8 mouse cellular contexts compared by ENCODE assay signal in genomic region chr12:98733165-98733564, GRCm38 (mm10). TPM values are rescaled to one million over a fixed set of nuclear protein-coding genes. Genes with fewer than 3 reads are reported as not detected.
DNase-seq lines count a peak whose midpoint lies in the region; ATAC-seq lines count a peak whose summit lies in the region.

No protein-coding gene starts in this region.

- no peaks in the 10 kb centered on the region for H3K9me3 ChIP-seq in neural tube, embryonic 11.5 days (ENCODE audit: control insufficient read depth, low read length)
- H3K9me3 ChIP-seq in forebrain, embryonic 10.5 days = no peaks in the 10 kb centered on the region
- H3K9me3 ChIP-seq in limb, embryonic 15.5 days = no peaks in the 10 kb centered on the region
- no peaks in the 10 kb centered on the region for H3K9me3 ChIP-seq in stomach, embryonic 15.5 days

- H3K36me3 ChIP-seq in neural tube, embryonic 11.5 days (ENCODE audit: control insufficient read depth, insufficient read depth, low read length) = no peaks in the 10 kb centered on the region
- H3K36me3 ChIP-seq in forebrain, embryonic 10.5 days (replicated peaks) = peaks cover 38% of the 10 kb centered on the region
- H3K36me3 ChIP-seq in limb, embryonic 15.5 days = peaks cover 3% of the 10 kb centered on the region; the same call in 1 of the 2 replicates
- H3K36me3 ChIP-seq in stomach, embryonic 15.5 days = no peaks in the 10 kb centered on the region

- no peak for ATAC-seq in neural tube, embryonic 11.5 days (ENCODE audit: insufficient read depth, low FRiP score, low TSS enrichment)
- no peak for ATAC-seq in limb, embryonic 15.5 days (ENCODE audit: insufficient number of reproducible peaks, low FRiP score, low TSS enrichment, low read depth)
- no peak for ATAC-seq in stomach, embryonic 15.5 days (ENCODE audit: insufficient read depth, low FRiP score, low read depth)

- no peak overlapping the region for H3K27ac ChIP-seq in neural tube, embryonic 11.5 days (ENCODE audit: low read depth, low read length)
- H3K27ac ChIP-seq in forebrain, embryonic 10.5 days = no peak overlapping the region; the same call in 1 of the 2 replicates
- H3K27ac ChIP-seq in limb, embryonic 15.5 days = no peak overlapping the region
- H3K27ac ChIP-seq in stomach, embryonic 15.5 days = no peak overlapping the region

- WGBS in neural tube, embryonic 11.5 days = 64% methylated on average over 3 of the region's 3 CpGs
- 68% methylated on average over 3 of the region's 3 CpGs for WGBS in forebrain, embryonic 10.5 days
- 54% methylated on average over 3 of the region's 3 CpGs for WGBS in limb, embryonic 15.5 days
- WGBS in stomach, embryonic 15.5 days = 57% methylated on average over 3 of the region's 3 CpGs

- peak overlapping the region; percentile 88 for H3K4me2 ChIP-seq in neural tube, embryonic 11.5 days (ENCODE audit: low read depth)
- peak overlapping the region; percentile 68 for H3K4me2 ChIP-seq in limb, embryonic 15.5 days
- H3K4me2 ChIP-seq in stomach, embryonic 15.5 days = peak overlapping the region; percentile 76

- peak overlapping the region; percentile 63 for H3K4me3 ChIP-seq in neural tube, embryonic 11.5 days (ENCODE audit: low read depth, low read length)
- H3K4me3 ChIP-seq in forebrain, embryonic 10.5 days = peak overlapping the region; percentile 62
- H3K4me3 ChIP-seq in limb, embryonic 15.5 days = peak overlapping the region; percentile 64
- H3K4me3 ChIP-seq in stomach, embryonic 15.5 days (replicated peaks) = peak overlapping the region; percentile 66

- H3K4me1 ChIP-seq in neural tube, embryonic 11.5 days (ENCODE audit: control insufficient read depth, insufficient read depth, low read length) = peaks cover 16% of the 10 kb centered on the region
- peaks cover 42% of the 10 kb centered on the region for H3K4me1 ChIP-seq in forebrain, embryonic 10.5 days
- H3K4me1 ChIP-seq in limb, embryonic 15.5 days = peaks cover 26% of the 10 kb centered on the region
- H3K4me1 ChIP-seq in stomach, embryonic 15.5 days = peaks cover 12% of the 10 kb centered on the region

- 0 out of 2 replicates have a peak overlapping the region, but pooled peaks have one; percentile 3 for H3K9ac ChIP-seq in neural tube, embryonic 11.5 days (ENCODE audit: low read length)
- H3K9ac ChIP-seq in limb, embryonic 15.5 days = 0 out of 2 replicates have a peak overlapping the region, but pooled peaks have one; percentile 77
- no peak overlapping the region for H3K9ac ChIP-seq in stomach, embryonic 15.5 days

- peaks cover 3% of the 10 kb centered on the region for H3K27me3 ChIP-seq in neural tube, embryonic 11.5 days (ENCODE audit: control insufficient read depth, insufficient read depth, low read length)
- H3K27me3 ChIP-seq in forebrain, embryonic 10.5 days (ENCODE audit: poor library complexity, severe bottlenecking) = peaks cover 17% of the 10 kb centered on the region
- no peaks in the 10 kb centered on the region for H3K27me3 ChIP-seq in limb, embryonic 15.5 days
- H3K27me3 ChIP-seq in stomach, embryonic 15.5 days (replicated peaks) = no peaks in the 10 kb centered on the region

- DNase-seq in neural tube, embryonic 11.5 days (ENCODE audit: low spot score) = no peak
- no peak for DNase-seq in neural tube, embryonic 10.5 days (ENCODE audit: extremely low spot score, low spot score)
- DNase-seq in forebrain, embryonic 10.5 days (ENCODE audit: extremely low spot score, low spot score) = no peak
- DNase-seq in cerebellum, postnatal 4 days (ENCODE audit: low spot score in 2 of 2) = no peak
- DNase-seq in cerebellum, adult 8-10 months = no peak
- no peak for DNase-seq in retina, embryonic 14.5 days (ENCODE audit: low spot score)

RNA-seq across cellular contexts. Expression of gene Ptpn21, which starts 4.0 kb away (rescaled TPM):
- polyA plus RNA-seq in neural tube, embryonic 11.5 days (2014; fragmentation: Nextera tagmentation; extraction: Ambion mirVana) = 6.6 and 6.8 TPM in 2 replicates
- 7.4 TPM in 2 replicates for polyA plus RNA-seq in forebrain, embryonic 10.5 days (2016; fragmentation: Nextera tagmentation; extraction: Ambion mirVana)
- 10.8 and 12.1 TPM in 2 replicates for polyA plus RNA-seq in limb, embryonic 15.5 days (2015; fragmentation: Nextera tagmentation; extraction: Ambion mirVana)
- polyA plus RNA-seq in stomach, embryonic 15.5 days (2015; fragmentation: Nextera tagmentation; extraction: Ambion mirVana) = 9.2 and 9.9 TPM in 2 replicates

RNA-seq across cellular contexts. Expression of gene Zc3h14, which starts 13.6 kb away (rescaled TPM):
- polyA plus RNA-seq in neural tube, embryonic 11.5 days (2014; fragmentation: Nextera tagmentation; extraction: Ambion mirVana) = 169 and 170 TPM in 2 replicates
- polyA plus RNA-seq in forebrain, embryonic 10.5 days (2016; fragmentation: Nextera tagmentation; extraction: Ambion mirVana) = 133 and 141 TPM in 2 replicates
- polyA plus RNA-seq in limb, embryonic 15.5 days (2015; fragmentation: Nextera tagmentation; extraction: Ambion mirVana) = 103 and 109 TPM in 2 replicates
- 101 and 113 TPM in 2 replicates for polyA plus RNA-seq in stomach, embryonic 15.5 days (2015; fragmentation: Nextera tagmentation; extraction: Ambion mirVana)
